Mouse (Mus musculus) left cerebral cortex, postnatal 14 days (tissue): Measurements from ENCODE around the gene Armc10. TPM values are rescaled to one million over a fixed set of nuclear protein-coding genes. Genes with fewer than 3 reads are reported as not detected.
A peak's percentile ranks its signal among the peaks of the same experiment; 100 is the strongest.
"Not testable (repeated sequence)": the region's sequence is repeated elsewhere in the genome, so short reads cannot be mapped to it uniquely, and the experiment has no call there.

Source experiments
- DNase-seq, 2 experiments: peaks; one replicate each; pipeline ENCODE4 v3.0.0; 2021 to 2022; ENCODE audit warnings: low spot score in 2 of 2, mixed read lengths in 1 of 2
- intact Hi-C: fragments of 180-260 bp; cut with DNase I; formaldehyde crosslinking; loops from one replicate; pipeline ENCODE4 v1.15.1; 2025
- long read RNA-seq, 2 experiments: library from polyadenylated mRNA; stranded (forward); transcript quantifications; one replicate each; pipeline ENCODE4 v2.0.0; 2021
- total RNA-seq, 2 experiments: library from RNA; stranded (reverse); gene quantifications; 2 replicates each; pipeline ENCODE4 v1.2.3; 2021

Armc10 gene
- 10 to 100 TPM; 20.4 to 22.1 TPM for total RNA-seq
- long read RNA-seq, experiment 1, transcript Armc10-201 (6 exons, 2,221 nt) = major isoform, 15 of 19 reads
- long read RNA-seq, experiment 1, partial matches to known transcripts = 1 of 19 reads
- long read RNA-seq, experiment 1, other reads (novel, unspliced or antisense) = 3 of 19 reads
- long read RNA-seq, experiment 2, transcript Armc10-201 (6 exons, 2,221 nt) = major isoform, 8 of 10 reads
- long read RNA-seq, experiment 2, partial matches to known transcripts = 1 of 10 reads
- long read RNA-seq, experiment 2, other reads (novel, unspliced or antisense) = 1 of 10 reads

DNA sequence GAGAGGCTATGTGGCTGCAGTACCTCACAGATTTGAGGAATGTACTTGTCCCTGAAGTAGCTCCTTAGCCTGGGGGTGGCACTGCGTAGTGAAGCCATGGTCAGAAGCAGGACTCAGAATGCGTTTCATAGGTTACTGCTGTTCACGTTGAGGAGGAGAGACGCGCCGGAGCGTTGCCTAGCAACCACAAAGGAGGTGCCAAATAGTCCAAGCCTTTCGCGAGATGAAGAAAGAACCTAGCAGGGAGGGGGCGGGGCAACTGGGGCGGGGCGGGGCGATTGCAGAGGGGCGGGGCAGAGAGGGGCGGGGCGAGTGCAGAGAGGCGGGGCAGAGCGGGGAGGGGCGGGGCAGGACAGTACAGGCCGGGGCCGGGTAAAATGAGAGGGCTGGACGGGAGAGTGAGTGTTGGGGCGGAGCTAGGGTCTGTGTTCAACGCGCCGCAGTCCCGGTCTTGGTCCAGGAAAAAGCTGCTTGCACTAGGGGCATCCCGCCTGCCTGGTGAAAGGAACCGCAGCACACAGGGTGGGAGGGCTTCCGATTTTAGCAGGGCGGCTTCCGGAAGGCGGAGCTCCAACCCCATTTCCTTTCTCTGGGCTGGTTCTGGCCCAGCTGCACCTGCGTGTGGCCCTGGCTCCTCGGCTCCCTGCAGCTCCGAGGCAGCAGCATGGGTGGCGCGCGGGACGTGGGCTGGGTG lies at the start of gene Armc10, which contains the start of gene Fbxl13:
Gene Armc10, plus strand, starts transcription at position 375 of the 694 bp plus-strand sequence.
Gene Fbxl13, minus strand, starts transcription at position 196 of the 694 bp plus-strand sequence.
- peak; percentile 89 to 95 for DNase-seq
- intact Hi-C loops = no loop called here

DNA sequence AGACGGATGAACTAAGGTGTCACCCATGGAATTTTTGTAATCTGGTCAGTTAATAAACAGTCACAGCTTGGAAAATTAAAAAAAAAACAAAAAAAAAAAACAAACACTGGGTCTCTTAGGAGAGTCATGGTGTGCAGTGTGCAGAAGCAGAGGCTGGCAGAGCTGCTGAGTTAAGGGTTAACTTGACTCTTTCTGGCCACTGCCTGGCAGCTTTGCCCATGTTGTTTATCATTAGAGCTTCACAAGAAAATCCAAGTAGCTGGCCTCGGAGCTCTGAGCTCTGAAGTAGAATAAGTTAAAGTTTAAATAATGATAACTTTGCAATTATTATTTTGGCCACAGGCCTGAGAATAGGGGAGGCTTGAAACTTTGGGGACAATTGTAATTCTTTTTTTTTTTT lies 46.1 kb upstream of the Armc10 start:
- DNase-seq, intact Hi-C loops: not testable (repeated sequence)

DNA sequence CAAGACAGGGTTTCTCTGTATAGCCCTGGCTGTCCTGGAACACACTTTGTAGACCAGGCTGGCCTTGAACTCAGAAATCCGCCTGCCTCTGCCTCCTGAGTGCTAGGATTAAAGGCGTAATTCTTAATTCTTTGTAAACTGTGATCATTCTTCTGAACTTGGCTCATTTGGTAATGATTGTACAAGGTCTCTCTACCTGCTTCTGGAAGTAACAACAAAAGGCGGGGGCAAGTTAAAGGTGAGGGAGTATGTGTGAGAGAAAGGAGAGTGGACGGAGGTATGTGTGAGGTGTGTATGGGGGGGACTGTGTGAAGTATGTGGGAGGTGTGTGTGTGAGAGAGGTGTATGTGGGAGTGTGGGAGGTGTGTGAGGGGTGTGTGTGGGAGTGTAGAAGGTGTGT lies 45.7 kb upstream of the Armc10 start:
- no peak for DNase-seq
- intact Hi-C loops = no loop called here

DNA sequence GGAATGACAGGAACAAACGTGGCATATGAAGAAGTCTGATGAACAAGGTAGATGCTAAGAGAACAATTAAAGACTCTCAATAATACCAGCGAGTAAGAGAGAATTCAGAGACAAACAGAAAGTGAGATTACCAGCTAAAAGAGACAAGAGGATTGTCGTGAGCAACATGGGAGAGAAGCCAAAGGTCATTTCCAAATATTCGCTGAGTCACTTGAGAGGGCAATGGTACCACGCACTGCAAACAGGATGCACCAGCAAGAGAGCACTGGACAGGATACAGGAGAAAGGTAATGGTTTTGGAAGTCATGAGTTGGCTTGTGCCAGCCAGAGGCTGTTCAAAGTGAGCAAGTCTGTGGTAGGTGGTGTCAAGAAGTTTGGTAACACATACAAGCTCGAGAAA lies 39.7 kb upstream of the Armc10 start:
- intact Hi-C loops = no loop called here
- DNase-seq = no peak

DNA sequence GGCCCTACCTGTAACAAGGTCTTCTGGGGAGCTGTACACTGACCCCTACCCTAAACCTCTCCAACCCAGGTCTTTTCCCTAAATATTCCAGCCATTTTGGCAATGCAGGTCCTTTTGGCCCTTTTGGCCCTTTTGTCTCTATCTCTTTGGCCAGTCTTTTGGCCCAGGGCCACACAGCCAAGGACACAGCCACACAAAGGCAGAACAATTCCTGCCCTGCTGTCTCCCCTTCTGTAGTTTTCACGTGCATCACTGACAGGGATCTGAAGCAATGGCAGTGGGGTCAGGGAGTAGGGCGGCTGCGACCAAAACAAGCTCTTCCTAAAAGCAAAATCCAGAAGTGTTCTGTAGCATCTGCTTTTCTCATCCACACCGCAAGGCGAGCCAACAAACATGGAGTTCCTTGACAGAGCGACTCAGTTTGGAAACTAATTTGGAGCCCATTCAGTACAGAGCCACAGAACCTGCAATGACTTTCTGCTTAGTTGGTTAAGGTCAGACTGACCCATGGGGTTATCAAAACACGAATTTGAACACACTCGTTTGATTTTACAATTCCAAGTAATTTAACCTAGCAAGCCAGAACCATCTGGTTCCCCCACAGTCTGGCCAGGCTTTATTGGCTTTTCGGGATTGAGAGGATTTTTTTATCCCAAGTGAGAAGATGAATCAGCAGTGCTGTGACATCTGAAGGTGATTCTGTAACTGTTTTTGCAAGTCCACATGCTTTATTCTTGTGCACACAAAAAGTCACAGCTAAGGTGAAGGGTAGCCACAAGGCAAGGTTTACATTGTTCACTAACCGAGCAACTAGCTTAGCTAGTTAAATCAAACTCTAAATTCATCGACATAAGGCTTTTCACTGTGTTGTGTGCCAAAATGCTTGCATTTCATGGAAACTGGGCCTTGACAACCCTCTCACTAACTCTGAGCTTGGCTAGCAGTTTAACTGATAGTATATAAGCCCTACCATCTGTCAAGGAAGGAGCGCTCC lies 37.0 kb upstream of the Armc10 start:
- peak; percentile 23 to 35 for DNase-seq
- intact Hi-C loops = no loop called here

DNA sequence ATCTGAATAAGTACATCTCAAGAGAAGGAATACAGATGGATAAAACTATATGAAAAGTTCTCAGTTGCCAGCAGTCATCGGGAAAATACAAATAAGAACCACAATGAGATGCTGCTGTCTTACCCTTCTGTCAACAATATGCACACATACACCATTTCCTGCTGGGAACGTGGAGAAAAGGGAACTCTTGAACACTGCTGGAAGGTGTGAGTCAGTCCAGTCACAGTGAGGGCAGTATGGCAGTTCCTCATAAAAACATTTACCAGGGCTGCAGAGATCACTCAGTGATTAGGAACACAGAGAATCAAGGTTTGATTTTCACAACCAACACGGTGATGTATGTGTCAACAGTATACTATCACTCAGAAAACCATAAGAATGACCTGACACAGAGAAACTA lies 34.6 kb upstream of the Armc10 start:
- intact Hi-C loops = no loop called here
- DNase-seq = no peak

DNA sequence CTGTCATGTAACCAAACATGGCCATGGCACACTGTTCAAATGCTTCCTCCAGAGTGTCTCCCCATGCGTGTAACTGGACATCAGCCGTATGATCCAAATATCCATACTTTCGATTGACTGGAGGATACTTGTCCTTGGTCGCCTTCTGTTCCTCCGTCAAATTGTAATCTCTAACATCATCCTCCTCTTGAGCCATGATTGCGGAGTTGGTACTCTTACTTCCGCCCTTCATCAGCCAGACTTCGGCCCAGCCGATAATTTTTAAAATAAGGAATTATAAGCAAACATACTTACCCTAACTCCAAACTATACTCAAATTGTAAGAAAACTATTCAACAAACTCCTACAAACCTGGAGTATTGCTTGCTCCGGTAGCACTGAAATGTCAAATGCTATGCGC lies 31.3 kb upstream of the Armc10 start:
- DNase-seq, intact Hi-C loops: not testable (repeated sequence)

DNA sequence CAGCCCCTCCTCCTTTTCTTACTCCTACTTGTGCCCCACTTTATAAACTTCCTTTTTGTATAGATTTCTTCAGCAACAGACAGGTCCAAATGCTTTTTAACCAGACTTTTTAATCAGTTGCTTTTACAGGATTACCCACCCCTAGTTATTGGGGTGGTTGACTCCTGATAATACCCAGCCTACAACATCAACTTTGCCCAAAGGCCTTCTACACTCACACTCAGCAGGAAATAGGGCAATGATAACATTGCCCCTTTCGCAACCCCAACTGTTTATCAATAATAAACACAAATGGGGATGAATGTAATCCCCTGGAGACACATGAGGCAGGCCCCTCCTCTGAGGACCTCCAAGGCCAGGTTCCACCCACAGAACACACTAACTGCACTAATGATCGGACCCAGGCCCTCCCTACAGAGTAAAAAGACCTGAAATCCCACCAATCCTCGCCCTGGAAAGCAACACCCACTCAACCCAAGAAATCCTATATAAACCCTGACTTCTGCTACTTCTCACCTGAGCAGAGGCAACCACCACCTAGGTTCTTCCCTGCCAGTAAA lies 29.1 kb upstream of the Armc10 start:
- intact Hi-C loops = no loop called here
- no peak for DNase-seq

DNA sequence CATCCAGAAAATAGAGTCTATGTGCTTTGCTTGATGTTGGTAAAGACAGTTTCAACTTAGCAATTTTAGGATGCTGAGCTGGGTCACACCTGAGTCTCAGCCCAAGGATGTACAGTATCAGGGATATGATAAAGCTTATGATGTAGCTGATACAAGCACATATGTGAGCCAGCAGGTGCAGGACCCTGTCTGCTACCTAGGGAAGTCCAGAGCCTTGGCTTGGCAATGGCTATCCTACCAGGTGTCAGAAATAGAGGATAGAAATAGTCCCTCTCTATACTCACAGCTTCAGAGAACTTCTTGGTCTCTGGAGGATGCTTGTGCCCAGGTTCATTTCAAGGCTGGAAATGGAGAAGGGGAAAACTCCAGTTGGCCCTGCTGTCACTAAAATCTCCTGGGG lies 19.7 kb upstream of the Armc10 start:
- no peak for DNase-seq

DNA sequence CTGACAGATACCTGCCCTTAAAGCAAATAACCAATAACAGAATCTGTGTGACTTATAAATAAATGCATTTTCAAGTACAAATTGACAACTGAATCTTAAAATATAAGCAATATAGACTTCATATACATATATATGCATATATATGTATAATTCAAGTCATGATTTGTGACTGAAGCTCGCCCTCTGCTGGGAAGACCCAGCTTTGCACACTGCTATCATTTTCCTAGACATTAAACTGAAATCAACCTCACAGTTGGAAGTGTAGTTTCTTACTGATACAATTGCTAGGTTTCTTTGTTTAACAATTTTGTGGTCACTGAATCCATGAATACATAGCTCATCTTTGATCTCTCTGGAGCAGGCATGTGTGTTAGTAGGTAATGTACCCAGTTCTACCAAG lies 4.7 kb upstream of the Armc10 start:
- DNase-seq = peak; percentile 72 to 84
- intact Hi-C loops = loop anchor here (5.0 kb wide), 1 partner anchor 374 kb away; no protein-coding TSS in a partner anchor

More for the DNA sequence above, 19.7 kb upstream of the Armc10 start:
- intact Hi-C loops = no loop called here

DNA sequence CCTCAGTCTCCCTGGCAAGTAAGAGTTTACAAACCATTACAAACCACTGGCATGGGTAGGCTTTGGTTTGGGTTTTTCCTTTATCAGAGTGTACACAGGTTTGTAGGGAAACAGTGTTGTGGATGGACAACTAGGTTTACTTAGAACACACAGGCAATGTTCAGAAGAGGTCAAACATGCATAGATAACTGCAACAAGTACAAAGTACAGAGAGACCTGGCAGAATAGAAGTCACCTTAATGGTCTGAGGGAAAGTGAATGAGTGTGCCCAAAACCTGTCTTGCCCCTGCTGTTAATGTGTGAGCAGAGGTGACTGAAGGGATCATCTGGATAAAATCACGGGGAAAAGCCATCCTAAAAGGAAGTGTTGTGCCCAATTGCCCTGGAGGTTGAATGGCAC lies 2.0 kb upstream of the Armc10 start:
- intact Hi-C loops = loop anchor here (2.0 to 5.0 kb wide), 2 partner anchors 209 to 376 kb away; no protein-coding TSS in a partner anchor
- no peak for DNase-seq

DNA sequence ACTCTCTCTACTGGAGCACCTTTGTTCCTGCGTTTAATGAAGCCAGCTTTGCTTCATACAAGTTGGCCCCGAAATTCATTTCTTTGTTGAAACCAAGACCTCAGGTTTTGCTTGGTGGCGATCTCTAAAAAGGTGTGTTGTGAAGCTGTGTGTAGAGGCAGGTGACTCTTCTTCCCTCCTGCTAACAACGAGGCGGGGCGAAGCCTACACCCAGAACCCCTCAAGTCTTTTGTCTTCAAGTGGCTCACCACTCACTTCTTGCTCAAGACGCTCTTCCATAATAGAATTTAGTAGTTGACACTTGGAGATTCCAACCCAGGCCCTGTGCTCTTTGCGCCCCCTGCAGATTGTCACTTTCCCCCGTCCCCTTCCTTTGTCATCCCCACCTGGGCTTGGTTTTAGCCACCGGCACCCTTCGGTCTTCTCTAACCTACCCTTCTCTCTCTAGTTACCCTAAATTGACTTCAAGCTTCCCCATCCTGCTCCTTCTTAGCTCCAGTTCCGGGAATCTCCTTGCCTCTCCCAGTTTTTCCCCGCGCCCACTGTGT lies 648 bp upstream of the Armc10 start:
- intact Hi-C loops = loop anchor here (5.0 kb wide), 1 partner anchor 378 kb away; no protein-coding TSS in a partner anchor
- no peak for DNase-seq

DNA sequence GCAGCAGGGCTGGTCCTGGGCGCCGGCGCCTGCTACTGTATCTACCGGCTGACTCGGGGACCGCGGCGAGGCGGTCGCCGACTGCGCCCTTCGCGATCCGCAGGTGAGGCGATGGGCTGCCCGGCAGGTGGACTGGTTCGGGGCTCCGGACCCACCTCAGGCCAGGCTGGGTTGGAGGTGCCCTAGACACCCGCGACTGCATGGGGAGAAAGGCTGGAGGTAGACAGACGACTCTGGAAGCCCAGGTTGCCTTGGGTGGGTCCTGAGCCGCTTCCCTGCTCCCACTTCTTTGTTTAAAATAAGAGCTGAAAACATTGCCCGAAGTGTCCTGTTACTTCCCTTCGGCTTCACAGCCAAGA lies 499 bp downstream of the Armc10 start:
- DNase-seq = no peak
- intact Hi-C loops = no loop called here

DNA sequence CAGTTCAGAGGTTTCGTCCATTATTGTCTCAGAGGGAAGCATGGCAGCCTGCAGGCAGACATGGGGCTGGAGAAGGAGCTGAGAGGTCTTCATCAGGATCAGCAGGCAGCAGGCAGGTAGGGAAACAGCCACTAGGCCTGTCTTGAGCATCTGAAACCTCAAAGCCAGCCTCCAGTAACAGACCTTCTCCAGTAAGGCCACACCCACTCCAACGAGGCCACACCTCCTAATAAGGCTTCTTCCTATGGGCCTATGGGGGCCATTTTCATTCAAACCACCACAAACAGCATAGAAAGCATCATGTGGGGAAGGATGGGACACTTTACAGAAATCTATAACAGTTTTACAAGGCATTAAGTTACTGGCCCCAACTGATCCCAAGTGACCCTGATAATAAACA lies 5.1 kb downstream of the Armc10 start:
- intact Hi-C loops = no loop called here
- no peak for DNase-seq

DNA sequence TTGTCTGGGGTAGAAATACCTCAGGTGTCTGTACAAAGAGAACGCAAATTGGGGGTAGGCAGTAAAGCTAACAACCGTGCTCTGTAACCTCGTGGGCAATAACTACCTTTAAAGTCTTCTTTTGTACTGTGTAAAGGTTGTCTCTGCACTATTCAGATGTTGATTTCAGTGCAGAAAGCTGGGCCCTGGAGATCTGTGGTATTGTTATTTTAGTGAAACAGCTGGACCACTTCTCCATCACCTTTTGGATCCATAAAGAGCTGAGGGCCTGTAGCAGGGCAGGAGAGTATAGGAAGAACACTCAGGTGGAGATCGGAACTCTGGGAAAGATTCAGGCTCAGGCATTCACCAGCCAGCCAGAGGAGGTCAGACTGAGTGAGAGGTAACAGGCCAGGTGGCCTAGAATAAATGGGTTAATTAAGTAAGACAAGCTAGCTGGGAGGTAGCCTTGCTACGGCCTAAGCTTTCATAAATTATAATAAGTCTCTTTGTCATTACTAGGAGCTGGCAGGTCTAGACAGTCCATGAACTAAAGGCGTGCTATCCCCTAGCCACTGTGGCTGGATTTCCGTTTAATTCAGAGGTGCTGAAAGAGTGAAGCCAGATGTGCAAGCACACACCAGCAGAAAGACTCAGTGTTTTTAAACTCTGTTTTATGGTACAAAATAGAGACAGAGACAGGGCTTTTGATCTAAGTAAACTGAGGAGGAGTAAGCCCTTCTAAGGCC lies 6.4 kb downstream of the Armc10 start:
- intact Hi-C loops = no loop called here
- DNase-seq = no peak

DNA sequence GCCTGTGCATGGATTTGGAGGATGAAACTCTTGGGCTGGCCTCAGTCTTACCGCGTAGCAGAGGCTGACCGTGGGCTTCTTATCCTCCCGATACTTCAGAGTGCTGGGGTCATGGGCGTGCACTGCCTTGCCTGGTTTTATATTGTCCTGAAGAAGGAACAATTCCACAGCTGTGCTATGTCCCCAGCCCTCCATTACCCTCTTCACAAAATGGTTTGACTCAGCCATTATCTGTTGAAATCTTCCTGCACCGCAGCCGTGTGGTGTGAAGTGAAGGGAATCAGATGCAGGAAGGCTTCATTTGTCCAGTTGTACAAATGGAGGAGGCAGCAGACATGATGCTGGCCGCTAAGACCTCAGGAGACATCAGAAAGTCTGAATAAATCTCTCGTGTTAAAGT lies 11.3 kb downstream of the Armc10 start:
- intact Hi-C loops = loop anchor here (5.0 kb wide), 1 partner anchor 45 kb away; the partner anchor contains the start of gene Napepld
- no peak for DNase-seq

DNA sequence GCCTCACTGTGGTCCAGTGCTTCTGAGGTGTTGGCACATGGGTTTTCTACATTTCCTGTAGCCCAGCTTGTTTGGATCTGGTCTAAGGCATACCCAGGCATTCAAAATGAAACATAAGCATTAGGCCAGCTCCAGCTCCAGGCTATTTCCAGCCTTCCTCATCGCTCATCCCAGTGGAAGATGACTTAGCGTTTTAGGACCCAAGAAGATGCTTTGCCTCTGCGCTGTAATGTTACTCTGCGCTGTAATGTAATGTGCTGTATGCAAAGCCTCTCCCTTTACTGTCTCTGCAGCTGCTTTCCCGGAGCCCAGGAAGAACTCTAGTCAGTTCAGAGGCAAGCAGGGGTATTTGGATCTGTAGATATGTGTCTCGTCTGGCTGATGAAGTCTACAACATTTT lies 12.4 kb downstream of the Armc10 start:
- intact Hi-C loops = loop anchor here (2.0 to 5.0 kb wide), 2 partner anchors 44 to 77 kb away; partner anchors contain the start of gene Napepld
- no peak for DNase-seq
